Mouse (Mus musculus): ENCODE results near the gene Grem1.

DNA sequence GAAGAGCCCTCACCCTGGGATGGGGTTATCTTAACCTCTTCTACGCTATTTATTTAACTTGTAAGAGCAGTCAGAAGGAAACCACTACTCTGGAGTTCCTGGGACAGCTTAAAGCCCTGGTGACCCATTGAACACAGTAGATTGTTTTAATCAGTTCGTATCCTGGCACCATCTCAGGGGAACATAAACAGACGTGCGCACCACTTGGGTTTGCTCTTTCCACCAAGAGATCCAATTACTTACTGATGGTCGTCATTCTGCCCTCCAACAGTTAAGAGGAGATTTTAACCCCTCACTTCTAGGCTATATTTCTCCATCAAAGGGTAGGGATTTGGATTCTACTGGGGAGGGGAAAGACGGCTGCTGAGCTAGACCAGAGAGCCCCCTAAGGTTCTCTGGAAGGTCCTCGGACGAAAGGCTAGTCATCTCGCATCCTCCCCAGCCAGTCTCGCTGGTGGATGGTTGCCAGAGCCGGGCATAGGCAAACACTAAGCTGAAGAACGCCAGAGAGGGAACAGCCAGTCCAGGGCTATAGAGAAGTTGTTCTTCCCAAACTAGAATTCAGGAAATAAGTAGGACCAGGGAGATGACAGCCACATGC lies 1.4 kb downstream of the Grem1 start:
- no peak for TF ChIP-seq MAX (IDR thresholded peaks at IDR 0.05; ENCODE audit: low read depth)
- no peak for TF ChIP-seq POLR2A (IDR thresholded peaks at IDR 0.05; ENCODE audit: insufficient read length, low read depth)
- no peak for TF ChIP-seq SRF (IDR thresholded peaks at IDR 0.05; ENCODE audit: control insufficient read depth, insufficient read length, low read depth)
- no peak for TF ChIP-seq MYOG (IDR thresholded peaks at IDR 0.05; ENCODE audit: control insufficient read depth in 1 of 3, insufficient read depth in 1 of 3, insufficient read length in 2 of 3, low read depth in 2 of 3)
- TF ChIP-seq USF1 (IDR thresholded peaks at IDR 0.05; ENCODE audit: low read depth): no peak
- no peak for TF ChIP-seq CEBPB (IDR thresholded peaks at IDR 0.05; ENCODE audit: insufficient read depth, poor library complexity, severe bottlenecking)
- no peak for TF ChIP-seq TCF12 (IDR thresholded peaks at IDR 0.05; ENCODE audit: insufficient read depth, poor library complexity, severe bottlenecking)
- no peak for TF ChIP-seq POLR2AphosphoS2 (IDR thresholded peaks at IDR 0.05; ENCODE audit: insufficient read length, low read depth)
- no peak for TF ChIP-seq E2F4 (IDR thresholded peaks at IDR 0.05; ENCODE audit: insufficient read depth)

Measured in myocyte (in vitro differentiated cells).